Mouse (Mus musculus): ENCODE measurements around the gene Blnk.

- TF ChIP-seq CTCF (IDR thresholded peaks at IDR 0.05; ENCODE audit: low read depth) (no peak), EP300 (IDR thresholded peaks at IDR 0.05; ENCODE audit: low read depth) (no peak)
Observed at GRCm38 (mm10) chr19:40994057-40994585, at the start of gene Blnk.
